Mouse (Mus musculus): Measurements from ENCODE around the gene Cd53. TPM values are rescaled to one million over a fixed set of nuclear protein-coding genes. Genes with fewer than 3 reads are reported as not detected.
A peak's percentile ranks its signal among the peaks of the same experiment; 100 is the strongest.

Gene Cd53
- 65.0 and 76.9 TPM in 2 replicates for polyA plus RNA-seq (2012; rRNA removed)

DNA sequence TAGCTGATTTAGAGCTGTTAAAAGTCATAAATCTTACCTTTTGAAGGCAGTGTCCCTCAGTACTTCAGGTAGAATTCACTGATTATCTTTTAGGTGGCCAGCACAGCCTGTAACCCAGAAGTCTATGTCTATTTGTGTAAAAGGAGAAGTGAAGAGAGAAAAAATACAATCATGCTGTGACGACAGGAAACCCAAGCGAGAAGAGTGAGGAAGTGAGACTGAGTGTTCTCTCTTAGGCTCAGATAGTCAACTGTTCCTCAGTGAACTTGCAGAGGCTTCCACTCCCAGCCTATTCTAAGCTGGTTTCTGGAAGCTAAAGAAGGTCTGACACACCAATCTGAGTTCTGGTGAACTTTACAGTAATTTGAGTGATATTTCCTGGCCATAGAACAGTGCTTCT lies at the start of gene Cd53:
Gene Cd53 (minus strand): TSS at position 220 of the 400 bp plus-strand sequence.
- Histone ChIP-seq H3K36me3 (ENCODE audit: control insufficient read depth, insufficient read depth, low read length) (no peaks in the 10 kb centered on the region), H3K4me3 (ENCODE audit: control insufficient read depth, insufficient read depth, low read length) (no peak within 1 kb of the TSS), H3K27ac (ENCODE audit: control insufficient read depth, insufficient read depth, low read length) (no peak within 1 kb of the TSS; the same call in 1 of the 2 replicates), H3K27me3 (ENCODE audit: control insufficient read depth, insufficient read depth, low read length) (no peaks in the 10 kb centered on the region), H3K4me1 (replicated peaks; ENCODE audit: control insufficient read depth, insufficient read depth, low read length) (no peaks in the 10 kb centered on the region; the same call in 1 of the 2 replicates)
- 2% methylated on average over 2 of the region's 2 CpGs for WGBS
- DNase-seq, result peak; percentile 19
- TF ChIP-seq CTCF (IDR thresholded peaks at IDR 0.05; ENCODE audit: borderline replicate concordance, control insufficient read depth, extremely low read depth, insufficient read depth, low read length, poor library complexity), result no peak
- no peak for TF ChIP-seq POLR2A (IDR thresholded peaks at IDR 0.05; ENCODE audit: control insufficient read depth, extremely low read depth, insufficient read depth, low read length, poor library complexity)

DNA sequence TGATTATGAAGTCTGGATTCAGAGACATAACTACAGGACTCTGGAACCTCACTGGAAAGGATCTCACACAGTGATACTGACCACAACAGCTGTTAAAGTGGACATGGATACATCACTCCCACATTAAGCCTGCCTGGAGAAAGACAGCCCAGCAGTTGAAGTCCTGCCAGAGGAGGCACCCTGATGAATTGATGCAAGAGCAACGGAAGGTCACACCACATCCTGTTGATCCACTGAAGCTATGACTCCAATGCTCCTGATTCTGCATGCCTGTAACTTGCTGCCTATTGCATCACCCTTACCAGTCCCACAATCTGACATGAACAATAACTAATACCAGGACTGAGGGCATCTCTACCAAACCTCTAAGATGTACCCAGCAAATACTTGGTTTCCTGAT lies 42.2 kb upstream of the Cd53 start:
- Histone ChIP-seq H3K27ac (ENCODE audit: control insufficient read depth, insufficient read depth, low read length) (no peak overlapping the region), H3K4me1 (replicated peaks; ENCODE audit: control insufficient read depth, insufficient read depth, low read length) (no peaks in the 10 kb centered on the region; the same call in 1 of the 2 replicates), H3K27me3 (ENCODE audit: control insufficient read depth, insufficient read depth, low read length) (no peaks in the 10 kb centered on the region), H3K4me3 (ENCODE audit: control insufficient read depth, insufficient read depth, low read length) (no peak overlapping the region), H3K36me3 (ENCODE audit: control insufficient read depth, insufficient read depth, low read length) (no peaks in the 10 kb centered on the region)
- WGBS, result 21% methylated on average over 1 of the region's 1 CpGs
- no peak for DNase-seq
- TF ChIP-seq CTCF (IDR thresholded peaks at IDR 0.05; ENCODE audit: borderline replicate concordance, control insufficient read depth, extremely low read depth, insufficient read depth, low read length, poor library complexity), result no peak
- no peak for TF ChIP-seq POLR2A (IDR thresholded peaks at IDR 0.05; ENCODE audit: control insufficient read depth, extremely low read depth, insufficient read depth, low read length, poor library complexity)

DNA sequence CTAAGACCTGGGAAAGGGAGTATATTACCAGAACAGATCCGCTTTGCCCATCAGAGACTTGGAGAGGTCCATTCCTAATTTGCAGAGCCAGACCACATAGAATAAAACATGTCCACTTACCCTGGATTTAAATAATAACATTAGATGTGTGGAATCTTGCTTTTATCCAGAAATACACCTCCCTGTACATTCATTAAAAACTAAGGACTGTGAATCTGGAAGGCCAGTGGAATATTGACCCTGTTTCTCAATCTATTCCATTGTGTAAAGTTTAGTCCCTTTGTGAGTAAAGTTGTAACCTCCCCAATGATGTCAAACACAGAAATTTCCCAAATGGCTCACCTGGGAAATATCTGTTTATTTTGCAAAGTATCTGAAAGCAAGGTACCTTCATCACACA lies 36.2 kb upstream of the Cd53 start, which contains the start of gene Olfr266:
Gene Olfr266 (minus strand): TSS at position 101 of the 400 bp plus-strand sequence.
- TF ChIP-seq POLR2A (IDR thresholded peaks at IDR 0.05; ENCODE audit: control insufficient read depth, extremely low read depth, insufficient read depth, low read length, poor library complexity) (no peak), CTCF (IDR thresholded peaks at IDR 0.05; ENCODE audit: borderline replicate concordance, control insufficient read depth, extremely low read depth, insufficient read depth, low read length, poor library complexity) (no peak)
- Histone ChIP-seq H3K4me3 (ENCODE audit: control insufficient read depth, insufficient read depth, low read length) (no peak within 1 kb of the TSS), H3K36me3 (ENCODE audit: control insufficient read depth, insufficient read depth, low read length) (no peaks in the 10 kb centered on the region), H3K27ac (ENCODE audit: control insufficient read depth, insufficient read depth, low read length) (no peak within 1 kb of the TSS), H3K27me3 (ENCODE audit: control insufficient read depth, insufficient read depth, low read length) (no peaks in the 10 kb centered on the region), H3K4me1 (replicated peaks; ENCODE audit: control insufficient read depth, insufficient read depth, low read length) (no peaks in the 10 kb centered on the region)
- 94% methylated on average over 1 of the region's 1 CpGs for WGBS
- no peak for DNase-seq

DNA sequence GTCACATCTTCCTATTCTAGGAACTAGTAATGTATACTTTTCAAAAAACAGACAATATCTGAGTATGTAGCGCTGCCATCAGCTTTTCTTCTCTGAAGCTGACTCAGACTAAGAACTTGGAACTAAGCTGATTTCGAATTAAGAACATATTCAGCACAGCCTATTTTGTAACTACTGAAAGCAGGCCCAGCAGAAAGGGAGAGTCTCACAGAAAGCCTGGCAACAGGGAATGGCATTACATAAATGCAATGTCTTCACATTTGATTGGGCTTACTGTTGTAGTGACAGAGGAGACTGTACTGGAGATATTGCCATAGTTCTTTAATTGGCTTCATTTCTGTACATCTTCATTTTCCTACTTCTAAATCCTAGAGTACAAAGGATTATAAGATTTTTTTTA lies 27.7 kb upstream of the Cd53 start:
- Histone ChIP-seq H3K4me1 (replicated peaks; ENCODE audit: control insufficient read depth, insufficient read depth, low read length) (no peaks in the 10 kb centered on the region), H3K36me3 (ENCODE audit: control insufficient read depth, insufficient read depth, low read length) (no peaks in the 10 kb centered on the region), H3K4me3 (ENCODE audit: control insufficient read depth, insufficient read depth, low read length) (no peak overlapping the region), H3K27me3 (ENCODE audit: control insufficient read depth, insufficient read depth, low read length) (no peaks in the 10 kb centered on the region), H3K27ac (ENCODE audit: control insufficient read depth, insufficient read depth, low read length) (no peak overlapping the region)
- WGBS, result 94% methylated on average over 2 of the region's 2 CpGs
- DNase-seq, result no peak
- TF ChIP-seq CTCF (IDR thresholded peaks at IDR 0.05; ENCODE audit: borderline replicate concordance, control insufficient read depth, extremely low read depth, insufficient read depth, low read length, poor library complexity), result no peak
- TF ChIP-seq POLR2A (IDR thresholded peaks at IDR 0.05; ENCODE audit: control insufficient read depth, extremely low read depth, insufficient read depth, low read length, poor library complexity), result no peak

- no peak for DNase-seq
- no peak overlapping the region for H3K4me3 ChIP-seq (ENCODE audit: control insufficient read depth, insufficient read depth, low read length)
- WGBS, result 54% methylated on average over 2 of the region's 2 CpGs
- no peak for TF ChIP-seq POLR2A (IDR thresholded peaks at IDR 0.05; ENCODE audit: control insufficient read depth, extremely low read depth, insufficient read depth, low read length, poor library complexity)
- TF ChIP-seq CTCF (IDR thresholded peaks at IDR 0.05; ENCODE audit: borderline replicate concordance, control insufficient read depth, extremely low read depth, insufficient read depth, low read length, poor library complexity), result no peak
- no peaks in the 10 kb centered on the region for H3K27me3 ChIP-seq (ENCODE audit: control insufficient read depth, insufficient read depth, low read length)
- H3K27ac ChIP-seq (ENCODE audit: control insufficient read depth, insufficient read depth, low read length), result no peak overlapping the region
- H3K36me3 ChIP-seq (ENCODE audit: control insufficient read depth, insufficient read depth, low read length), result no peaks in the 10 kb centered on the region
- H3K4me1 ChIP-seq (replicated peaks; ENCODE audit: control insufficient read depth, insufficient read depth, low read length), result no peaks in the 10 kb centered on the region
Measured at GRCm38 (mm10) chr3:106808972-106809695, 19.2 kb upstream of the Cd53 start.

- Histone ChIP-seq H3K4me3 (ENCODE audit: control insufficient read depth, insufficient read depth, low read length) (no peak overlapping the region), H3K4me1 (replicated peaks; ENCODE audit: control insufficient read depth, insufficient read depth, low read length) (no peaks in the 10 kb centered on the region; the same call in 1 of the 2 replicates), H3K27ac (ENCODE audit: control insufficient read depth, insufficient read depth, low read length) (no peak overlapping the region), H3K27me3 (ENCODE audit: control insufficient read depth, insufficient read depth, low read length) (no peaks in the 10 kb centered on the region), H3K36me3 (ENCODE audit: control insufficient read depth, insufficient read depth, low read length) (no peaks in the 10 kb centered on the region)
- no peak for TF ChIP-seq POLR2A (IDR thresholded peaks at IDR 0.05; ENCODE audit: control insufficient read depth, extremely low read depth, insufficient read depth, low read length, poor library complexity)
- no peak for TF ChIP-seq CTCF (IDR thresholded peaks at IDR 0.05; ENCODE audit: borderline replicate concordance, control insufficient read depth, extremely low read depth, insufficient read depth, low read length, poor library complexity)
- no peak for DNase-seq
Measured at GRCm38 (mm10) chr3:106798079-106798478, 8.1 kb upstream of the Cd53 start.

All from thymus, adult 2 months (tissue).